Mouse (Mus musculus): ENCODE data around the gene Nrm.

DNA sequence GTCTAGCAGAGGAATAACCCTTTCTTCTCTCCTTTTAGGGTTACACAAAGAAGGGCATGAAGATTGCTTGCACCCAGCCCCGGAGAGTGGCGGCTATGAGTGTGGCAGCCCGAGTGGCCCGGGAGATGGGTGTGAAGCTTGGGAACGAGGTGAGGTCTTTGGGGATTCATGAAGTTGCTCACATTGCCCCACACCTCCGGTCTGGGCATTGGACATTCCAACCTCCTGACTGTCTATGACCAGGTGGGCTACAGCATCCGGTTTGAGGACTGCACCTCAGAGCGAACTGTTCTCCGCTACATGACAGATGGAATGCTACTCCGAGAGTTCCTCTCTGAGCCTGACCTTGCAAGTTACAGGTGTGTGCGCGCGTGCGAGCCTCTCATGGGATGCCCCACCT is 22.7 kb downstream of the Nrm start:
- TF ChIP-seq GATA1 (IDR thresholded peaks at IDR 0.05; ENCODE audit: low read length): no peak
- no peak for TF ChIP-seq TAL1 (IDR thresholded peaks at IDR 0.05; ENCODE audit: low read length)
